Mouse (Mus musculus) inflammation-experienced regulatory T-cells (primary cell): ENCODE results near the gene Gm49450. TPM values are rescaled to one million over a fixed set of nuclear protein-coding genes. Genes with fewer than 3 reads are reported as not detected.

Source experiments
- polyA plus RNA-seq, 2 experiments: library from polyadenylated mRNA; unstranded; fragments of 100-300 nt; shearing (Covaris generic); gene quantifications; one replicate each; pipeline ENCODE4 v1.2.1; 2017

Gm49450 gene
- not detected for polyA plus RNA-seq

DNA sequence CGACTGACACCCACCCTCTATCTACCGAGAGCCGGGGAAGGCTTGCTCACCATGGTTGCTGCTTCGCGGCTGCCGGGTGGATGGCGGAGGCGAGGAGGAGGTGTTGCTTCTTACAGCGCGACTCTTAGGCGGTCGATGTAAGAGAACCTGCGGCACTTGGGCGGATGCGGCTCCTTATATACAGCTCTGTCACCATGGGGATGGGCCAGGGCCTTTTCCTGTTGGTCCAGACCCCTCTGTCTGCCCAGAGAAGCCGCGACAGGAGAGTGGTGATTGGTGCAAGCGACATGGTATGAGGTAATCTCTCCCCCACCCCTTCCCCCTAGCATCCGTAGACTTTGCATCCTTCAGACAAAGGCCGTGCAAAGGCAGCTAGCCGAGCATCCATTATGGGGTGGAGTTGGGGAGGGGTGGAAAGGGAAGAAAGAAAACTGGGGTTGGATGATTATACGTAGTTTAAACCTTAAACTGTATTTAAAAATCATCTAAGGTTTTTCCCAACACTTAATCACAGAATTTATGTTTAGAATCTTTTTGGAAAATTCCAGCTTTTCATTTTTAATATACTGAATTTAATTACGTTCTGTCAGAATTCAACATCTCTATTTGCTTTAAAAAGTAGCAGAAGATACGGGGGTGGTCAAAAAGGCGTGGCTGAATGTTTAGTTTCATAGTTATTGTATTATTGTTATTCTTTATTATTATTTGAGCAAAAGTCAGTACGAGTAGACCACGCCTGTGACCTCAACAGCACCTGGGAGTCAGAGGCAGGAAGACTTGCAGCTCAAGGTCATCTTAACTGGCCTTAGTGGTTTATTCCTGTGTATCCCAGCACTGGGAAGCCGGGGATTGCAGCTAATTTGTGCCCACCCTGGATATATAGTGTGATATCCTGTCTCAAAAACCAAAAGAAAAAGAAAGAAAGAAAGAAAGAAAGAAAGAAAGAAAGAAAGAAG, at the start of gene Gm49450, which contains the start of gene Tuba1a:
TSS of gene Gm49450 (minus strand) at position 151 of the 956 bp plus-strand sequence.
TSS of gene Tuba1a (minus strand) at position 303 of the 956 bp plus-strand sequence.

DNA sequence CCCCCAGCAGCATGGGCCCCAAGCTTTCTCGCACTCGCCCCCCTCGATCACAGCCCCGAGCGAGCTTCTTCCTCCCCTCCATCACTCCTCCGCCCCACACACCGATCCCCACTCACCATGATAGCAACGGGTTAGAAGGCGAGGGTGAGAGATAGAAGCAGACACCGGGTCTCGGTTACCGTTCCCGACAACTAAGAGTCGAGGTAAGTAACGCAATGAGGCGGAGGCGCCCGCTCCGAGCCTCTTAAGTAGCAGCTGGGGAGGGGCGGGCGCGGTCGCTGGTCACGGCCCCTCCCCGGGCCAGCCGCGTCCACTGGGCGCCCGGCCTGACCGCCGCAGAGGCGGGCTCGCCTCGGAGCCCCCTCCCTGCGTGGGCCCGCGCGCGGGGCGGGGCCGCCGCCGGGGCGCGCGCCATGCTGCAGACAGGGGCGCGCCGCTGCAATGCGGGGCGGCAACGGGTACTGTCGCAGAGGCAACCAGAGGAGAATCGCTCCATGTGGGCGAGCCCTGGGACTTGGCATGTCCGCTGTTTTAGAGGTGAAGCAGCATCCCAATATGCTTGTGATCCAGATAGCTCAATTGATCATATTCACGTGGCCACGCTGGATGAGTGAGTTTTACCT, 19.0 kb downstream of the Gm49450 start, which contains the start of gene Tuba1b:
TSS of gene Tuba1b (minus strand) at position 349 of the 623 bp plus-strand sequence.

DNA sequence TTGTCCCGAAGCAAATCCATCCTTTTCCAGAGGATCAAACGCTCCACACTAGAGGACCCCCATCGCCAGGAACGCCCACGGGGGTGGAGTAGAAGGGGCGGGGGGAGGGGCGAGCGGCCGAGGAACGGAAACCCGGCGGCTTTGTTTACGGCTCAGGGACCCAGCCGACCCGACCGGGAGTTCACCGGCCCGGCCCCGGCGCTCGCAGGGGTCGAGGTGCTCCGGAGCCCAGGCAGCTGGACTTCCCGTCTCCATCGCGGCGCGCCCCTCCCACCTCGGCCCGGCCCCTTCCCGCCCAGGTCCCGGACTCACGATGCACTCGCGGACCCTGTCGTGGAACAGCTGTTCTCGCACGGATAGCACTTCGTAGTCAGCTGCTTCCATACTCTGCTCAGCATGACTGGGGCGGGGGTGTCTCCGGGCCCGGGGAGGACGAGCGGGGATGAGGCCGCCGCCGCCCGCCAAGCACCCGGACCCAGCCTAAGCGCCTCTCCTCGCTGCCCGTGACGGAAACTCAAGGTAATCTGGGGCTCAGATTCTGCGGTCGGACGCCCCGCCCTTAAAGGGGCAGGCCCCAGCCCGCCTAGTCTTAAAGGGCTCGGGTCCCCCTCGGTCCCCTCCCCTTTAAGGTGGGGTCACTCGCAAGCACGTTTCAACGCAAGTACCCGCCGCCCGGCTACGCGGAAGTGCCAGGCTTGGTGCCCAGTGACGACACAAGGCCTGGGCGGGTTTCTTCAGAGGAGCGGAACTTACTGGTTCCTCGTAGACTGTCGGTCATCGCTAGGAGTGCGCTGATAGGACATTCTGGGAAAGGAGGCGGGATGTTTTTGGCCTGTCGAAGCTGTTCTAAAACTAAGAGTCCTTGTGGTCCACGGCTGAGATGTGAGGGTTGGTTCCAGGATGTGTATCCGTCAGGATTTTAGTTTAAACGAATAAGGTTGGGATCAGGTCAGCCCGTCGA, 35.5 kb downstream of the Gm49450 start, which contains the start of gene Lmbr1l:
TSS of gene Lmbr1l (minus strand) at position 694 of the 961 bp plus-strand sequence.

DNA sequence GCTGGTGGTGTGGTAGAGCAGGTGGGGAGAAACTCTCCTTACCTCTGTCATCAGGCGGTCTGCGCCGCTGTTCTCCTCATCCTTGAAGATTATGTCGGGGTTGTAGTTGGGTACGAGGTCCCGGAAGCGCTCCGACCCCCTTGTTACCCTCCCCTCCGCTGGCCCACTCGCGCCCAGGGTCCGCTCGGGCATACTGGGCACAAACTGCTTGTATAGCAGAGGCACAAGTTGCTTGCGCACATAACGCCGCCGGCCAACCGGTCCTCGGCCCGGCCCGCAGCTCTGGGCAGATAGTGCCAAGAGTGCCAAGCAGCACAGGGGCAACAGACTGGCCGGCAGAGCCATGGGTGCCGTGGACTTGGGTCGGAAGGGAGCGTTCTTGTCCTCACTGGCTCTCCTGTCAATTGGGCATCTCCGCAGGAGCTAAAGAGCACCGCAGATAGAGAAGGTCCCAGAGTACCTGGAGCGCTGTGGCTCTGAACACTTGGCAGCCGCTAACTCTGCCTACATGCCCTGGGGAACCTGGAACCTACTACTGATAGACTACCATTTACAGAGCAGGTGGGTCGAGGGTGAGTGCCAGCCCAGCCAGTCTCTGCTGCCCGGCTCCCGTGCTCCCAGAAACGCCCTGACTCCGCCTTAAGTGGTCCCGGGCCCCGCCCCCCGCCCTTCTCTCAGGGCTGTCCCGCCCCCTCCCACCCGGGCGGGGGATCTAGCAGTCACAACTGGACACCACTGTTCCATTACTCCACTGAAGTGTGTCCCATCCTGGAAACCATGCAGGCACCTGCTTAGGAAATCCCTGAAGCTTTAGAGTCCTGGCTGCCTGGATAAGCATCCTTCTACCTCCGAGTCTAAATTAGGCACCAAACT, 55.2 kb downstream of the Gm49450 start, which contains the start of gene Dhh:
TSS of gene Dhh (minus strand) at position 613 of the 873 bp plus-strand sequence.

DNA sequence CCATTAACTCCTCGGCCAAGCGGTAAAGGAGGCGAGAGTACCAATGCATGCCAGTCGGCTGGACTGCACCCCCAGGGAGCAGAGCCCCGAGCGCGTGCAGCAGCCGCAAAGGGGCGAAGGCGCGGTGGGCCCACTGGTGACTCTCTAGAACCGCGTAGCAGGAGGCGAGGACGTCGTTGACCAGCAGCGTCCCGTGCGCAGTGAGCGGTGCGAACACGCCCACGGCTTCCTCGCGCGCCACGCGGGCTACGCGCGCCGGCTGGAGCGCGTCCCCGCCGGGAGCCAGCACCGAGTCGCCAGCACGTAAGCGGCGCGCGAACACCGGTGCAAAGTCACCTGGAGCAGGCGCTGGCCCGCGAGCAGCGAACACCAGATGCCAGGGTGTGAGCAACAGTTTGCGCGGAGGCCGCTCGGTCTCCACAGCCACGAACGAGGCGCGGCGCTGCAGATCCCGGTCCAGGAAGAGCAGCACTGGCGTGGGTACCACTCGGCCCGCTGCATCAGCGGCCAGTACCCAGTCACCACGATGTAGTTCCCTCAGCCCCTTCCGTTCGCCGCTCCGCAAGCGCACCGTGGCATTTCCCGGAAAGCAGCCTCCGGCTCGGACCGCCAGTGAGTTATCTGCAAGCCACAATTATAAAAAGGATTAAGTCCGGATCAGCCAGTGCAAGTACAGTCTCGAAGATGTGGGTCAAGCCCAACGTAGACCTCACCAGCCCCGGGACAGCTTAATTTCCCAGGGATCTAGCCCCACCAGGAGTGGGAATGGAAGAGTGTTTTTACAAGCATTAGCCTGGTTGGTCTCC, 59.2 kb downstream of the Gm49450 start, which contains the start of gene Rhebl1:
TSS of gene Rhebl1 (minus strand) at position 601 of the 806 bp plus-strand sequence.

Other genes with a start within 250 kb of the Gm49450 start
- gene Ccdc65, start 245.3 kb downstream of the Gm49450 start, polyA plus RNA-seq: 1 to 10 TPM in 1 of 2 experiments, under 1 TPM in 1; 0.28 to 2.4 TPM
- 1 to 10 TPM; 1.1 to 4.0 TPM for gene Fkbp11, start 225.4 kb downstream of the Gm49450 start, polyA plus RNA-seq
- gene Arf3, start 190.3 kb downstream of the Gm49450 start, polyA plus RNA-seq: 100 to 1,000 TPM; 138 to 147 TPM
- under 1 TPM; 0.52 to 0.61 TPM for gene Wnt10b, start 175.4 kb downstream of the Gm49450 start, polyA plus RNA-seq
- under 1 TPM in 1 of 2 experiments, not detected in 1; 0.89 TPM for gene Wnt1, start 163.7 kb downstream of the Gm49450 start, polyA plus RNA-seq
- gene Ddn, start 144.1 kb downstream of the Gm49450 start, polyA plus RNA-seq: 1 to 10 TPM in 1 of 2 experiments, not detected in 1; 1.8 TPM
- gene Prkag1, start 122.0 kb downstream of the Gm49450 start, polyA plus RNA-seq: 100 to 1,000 TPM in 1 of 2 experiments, 10 to 100 TPM in 1; 97.2 to 156 TPM
- 10 to 100 TPM; 24.2 to 25.6 TPM for gene Kmt2d, start 82.3 kb downstream of the Gm49450 start, polyA plus RNA-seq
- 10 to 100 TPM in 1 of 2 experiments, 1 to 10 TPM in 1; 9.6 to 12.5 TPM for gene Rhebl1, start 59.0 kb downstream of the Gm49450 start, polyA plus RNA-seq
- gene Dhh, start 55.0 kb downstream of the Gm49450 start, polyA plus RNA-seq: under 1 TPM; 0.37 to 0.56 TPM
- gene Lmbr1l, start 35.3 kb downstream of the Gm49450 start, polyA plus RNA-seq: 10 to 100 TPM; 53.9 to 64.4 TPM
- 100 to 1,000 TPM; 386 to 432 TPM for gene Tuba1b, start 19.0 kb downstream of the Gm49450 start, polyA plus RNA-seq
- gene Tuba1a, start 152 bp upstream of the Gm49450 start, polyA plus RNA-seq: 100 to 1,000 TPM; 157 to 180 TPM
- 10 to 100 TPM; 50.0 to 53.5 TPM for gene Tuba1c, start 76.3 kb upstream of the Gm49450 start, polyA plus RNA-seq
- not detected for gene Prph, start 101.6 kb upstream of the Gm49450 start, polyA plus RNA-seq
- under 1 TPM; 0.17 to 0.36 TPM for gene Troap, start 121.0 kb upstream of the Gm49450 start, polyA plus RNA-seq
- gene C1ql4, start 134.3 kb upstream of the Gm49450 start, polyA plus RNA-seq: under 1 TPM; 0.11 to 0.95 TPM
- gene Dnajc22, start 139.6 kb upstream of the Gm49450 start, polyA plus RNA-seq: 1 to 10 TPM in 1 of 2 experiments, under 1 TPM in 1; 0.10 to 1.2 TPM
- 1 to 10 TPM in 1 of 2 experiments, under 1 TPM in 1; 0.36 to 1.7 TPM for gene Spats2, start 172.4 kb upstream of the Gm49450 start, polyA plus RNA-seq